Mouse (Mus musculus) testis, adult 2 months (tissue): ENCODE measurements around the gene Ppara.

Experiments used
- CTCF ChIP-seq: fragments of 200-500 bp; IDR thresholded peaks from 2 replicates; pipeline ENCODE4 v1.5.1; 2012; ENCODE audit warnings: low read depth, mild to moderate bottlenecking, inconsistent platforms, low read length, moderate library complexity; ENCODE audit not compliant: control insufficient read depth, insufficient read depth, insufficient replicate concordance
- POLR2A ChIP-seq: fragments of 200-500 bp; IDR thresholded peaks from 2 replicates; pipeline ENCODE4 v1.6.1; 2012; ENCODE audit warnings: low read depth, mild to moderate bottlenecking, inconsistent platforms, low read length, moderate library complexity; ENCODE audit not compliant: control insufficient read depth

DNA sequence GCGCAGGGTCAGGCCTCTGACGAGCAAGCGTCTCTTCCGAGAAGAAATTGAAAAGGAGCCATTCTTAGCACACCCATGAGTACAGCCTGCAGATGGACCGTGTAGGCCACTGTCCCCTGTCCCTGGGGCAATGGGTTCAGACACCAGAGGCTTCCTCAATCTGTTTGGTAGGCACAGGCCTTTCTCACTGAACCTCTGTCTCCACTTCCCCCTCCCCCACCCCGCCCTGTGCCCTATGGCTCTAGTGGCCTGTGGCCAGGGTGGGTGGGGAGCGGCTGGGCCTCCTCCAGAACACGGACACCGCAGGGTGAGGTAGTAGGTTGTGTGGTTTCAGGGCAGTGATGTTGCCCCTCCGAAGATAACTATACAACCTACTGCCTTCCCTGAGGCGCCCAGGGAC lies 27.8 kb upstream of the Ppara start:
- TF ChIP-seq POLR2A (no peak), CTCF (no peak)
